Mouse (Mus musculus) colon, adult 2 months (tissue): ENCODE results near the gene Hspa5. TPM values are rescaled to one million over a fixed set of nuclear protein-coding genes. Genes with fewer than 3 reads are reported as not detected.

Experiments
- polyA plus RNA-seq: library from polyadenylated mRNA; depleted of rRNA; stranded (reverse); fragments of >200 nt; gene quantifications from 2 replicates; pipeline ENCODE4 v1.2.3, GENCODE M21; 2012; rRNA removed

Gene Hspa5
- 915 and 955 TPM in 2 replicates for polyA plus RNA-seq

DNA sequence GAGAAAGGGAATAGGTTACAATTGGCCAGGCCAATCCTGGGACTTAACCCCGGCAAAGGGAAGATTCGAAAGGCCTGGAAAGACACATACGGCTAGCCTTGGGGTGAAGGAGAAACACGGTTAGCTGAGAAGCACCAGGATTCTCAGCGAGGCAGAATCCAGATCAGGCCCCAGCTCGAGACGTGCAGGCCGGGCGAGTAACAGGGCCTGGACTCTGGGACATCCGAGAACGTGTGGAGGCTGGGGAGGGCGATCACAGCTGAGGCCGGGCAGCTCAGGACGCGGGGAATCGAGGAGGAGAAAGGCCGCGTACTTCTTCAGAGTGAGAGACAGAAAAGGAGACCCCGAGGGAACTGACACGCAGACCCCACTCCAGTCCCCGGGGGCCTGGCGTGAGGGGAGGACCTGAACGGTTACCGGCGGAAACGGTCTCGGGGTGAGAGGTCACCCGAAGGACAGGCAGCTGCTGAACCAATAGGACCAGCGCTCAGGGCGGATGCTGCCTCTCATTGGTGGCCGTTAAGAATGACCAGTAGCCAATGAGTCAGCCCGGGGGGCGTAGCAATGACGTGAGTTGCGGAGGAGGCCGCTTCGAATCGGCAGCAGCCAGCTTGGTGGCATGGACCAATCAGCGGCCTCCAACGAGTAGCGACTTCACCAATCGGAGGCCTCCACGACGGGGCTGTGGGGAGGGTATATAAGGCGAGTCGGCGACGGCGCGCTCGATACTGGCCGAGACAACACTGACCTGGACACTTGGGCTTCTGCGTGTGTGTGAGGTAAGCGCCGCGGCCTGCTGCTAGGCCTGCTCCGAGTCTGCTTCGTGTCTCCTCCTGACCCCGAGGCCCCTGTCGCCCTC, at the start of gene Hspa5:
Hspa5 (plus strand) TSS at position 603 of the 859 bp plus-strand sequence.

DNA sequence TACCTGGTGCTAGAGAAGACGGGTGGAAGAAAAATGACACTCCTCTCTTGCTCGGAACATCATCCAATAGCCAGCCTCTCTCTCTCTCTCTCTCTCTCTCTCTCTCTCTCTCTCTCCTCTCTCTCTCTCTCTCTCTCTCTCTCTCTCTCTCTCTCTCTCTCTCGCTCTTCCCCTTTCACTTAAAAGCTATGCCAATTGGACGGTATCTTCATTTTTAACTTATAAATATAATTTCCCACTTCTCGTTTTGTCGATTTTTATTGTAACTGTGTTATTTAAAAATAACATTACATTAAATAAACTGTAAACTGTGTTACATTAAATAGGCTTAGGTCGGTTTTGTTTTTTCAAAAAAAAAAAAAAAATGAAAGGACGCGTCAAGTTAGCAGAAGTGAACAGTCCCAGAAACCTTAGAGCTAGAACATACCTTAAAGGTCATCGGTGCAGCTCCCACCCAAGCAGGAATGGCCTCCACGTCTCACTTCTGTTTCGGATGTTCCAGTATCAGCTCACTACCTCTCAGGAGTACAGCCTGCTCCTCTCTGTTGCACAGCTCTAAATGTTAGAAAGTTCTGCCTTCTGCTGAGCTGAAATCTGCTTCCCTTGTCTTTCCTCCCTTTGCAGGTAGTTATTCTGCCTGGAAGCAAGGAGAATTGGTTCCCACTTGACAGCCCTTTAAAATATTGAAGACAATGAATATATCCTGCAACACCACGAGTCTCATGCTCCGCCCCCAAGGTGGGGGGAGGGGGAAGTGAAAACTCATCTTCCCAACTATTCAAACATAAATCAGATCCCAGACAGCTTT, 17.0 kb upstream of the Hspa5 start, which contains the start of gene Gapvd1:
Gapvd1 (minus strand) TSS at position 682 of the 808 bp plus-strand sequence.

DNA sequence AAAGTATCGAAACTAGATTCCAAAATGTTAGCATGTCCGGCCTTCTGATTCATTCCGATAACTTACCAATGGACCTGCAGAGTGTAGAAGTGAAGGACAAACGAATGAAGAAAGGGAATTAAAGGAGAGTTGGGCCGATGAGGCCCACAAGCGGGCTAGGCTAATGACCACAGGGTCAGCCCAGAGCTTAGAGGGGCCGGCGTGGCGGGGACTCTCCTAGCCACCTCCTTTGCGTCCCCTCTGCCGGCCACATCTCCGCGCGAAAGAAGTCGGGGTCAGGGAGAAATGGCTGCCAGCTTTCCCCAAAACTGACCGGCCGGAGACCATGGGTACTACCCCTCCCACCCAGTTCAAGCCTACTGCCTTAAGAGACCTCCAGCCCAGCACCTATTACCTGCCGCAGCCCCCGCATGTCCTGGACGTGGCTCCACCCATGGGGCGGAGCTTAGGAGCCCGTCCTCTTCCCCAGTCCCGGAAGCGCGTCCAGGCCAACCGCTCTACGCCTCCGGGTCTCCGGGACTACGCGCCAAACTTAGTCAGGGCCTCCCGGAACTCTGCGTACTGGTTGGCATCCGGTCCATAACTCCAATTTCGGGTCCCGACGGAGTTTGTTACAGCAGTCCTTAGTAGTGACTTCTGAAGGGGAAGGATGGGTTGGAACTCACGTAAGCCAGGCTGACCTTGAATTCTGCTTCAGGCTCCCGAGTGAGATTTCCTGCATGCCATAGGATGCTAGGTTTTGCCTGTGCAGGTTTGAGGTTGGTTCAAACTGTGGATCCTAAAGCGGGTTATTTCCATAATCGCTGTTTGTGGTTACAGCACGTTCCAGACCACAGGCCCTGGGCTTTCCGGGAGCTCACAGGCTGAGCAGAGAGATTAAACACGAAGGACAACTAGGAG, 27.8 kb downstream of the Hspa5 start, which contains the start of gene Rabepk:
Rabepk (minus strand) TSS at position 556 of the 900 bp plus-strand sequence.

DNA sequence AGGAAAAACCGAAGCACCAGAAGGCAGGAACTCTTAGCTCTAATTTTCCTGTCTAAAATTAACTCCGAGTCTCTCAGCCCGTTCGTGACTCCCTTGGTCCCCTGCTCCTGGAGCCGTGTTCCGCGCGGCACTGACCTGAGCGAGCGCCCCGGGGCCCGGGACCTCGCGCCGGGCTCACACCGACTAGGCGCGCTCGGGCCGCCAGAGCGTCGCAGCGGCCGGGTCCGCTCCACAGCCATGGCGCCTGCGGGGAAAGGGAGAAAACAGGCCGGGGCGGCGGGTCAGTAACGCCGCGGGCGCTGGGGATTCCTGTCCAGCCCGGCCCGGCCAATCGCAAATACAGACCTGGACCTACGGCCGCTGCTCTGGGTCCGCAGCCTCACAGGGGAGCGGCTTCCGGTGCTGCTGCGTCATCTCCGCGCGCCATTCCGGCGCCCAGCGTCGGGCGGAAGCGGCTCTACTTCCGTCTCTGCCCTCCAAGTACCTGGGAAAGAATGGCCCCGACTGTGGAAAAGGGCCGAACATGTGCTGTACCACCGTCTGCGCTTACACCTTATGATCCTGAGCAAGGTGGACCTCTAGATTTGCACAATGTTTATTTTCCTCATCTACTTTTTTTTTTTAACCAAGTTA, 54.2 kb downstream of the Hspa5 start, which contains the start of gene Fbxw2:
Fbxw2 (minus strand) TSS at position 485 of the 633 bp plus-strand sequence.

Other genes with a start within 250 kb of the Hspa5 start
- gene Gapvd1, start 16.7 kb upstream of the Hspa5 start, polyA plus RNA-seq: 11.5 and 13.7 TPM in 2 replicates
- 30.6 and 31.0 TPM in 2 replicates for gene Rabepk, start 27.9 kb downstream of the Hspa5 start, polyA plus RNA-seq
- gene Fbxw2, start 54.3 kb downstream of the Hspa5 start, polyA plus RNA-seq: 27.4 and 29.3 TPM in 2 replicates
- not detected in 2 replicates for gene Gm34653, start 61.0 kb downstream of the Hspa5 start, polyA plus RNA-seq
- gene Cutal, start 102.4 kb downstream of the Hspa5 start, polyA plus RNA-seq: 352 and 512 TPM in 2 replicates
- gene Psmd5, start 103.0 kb downstream of the Hspa5 start, polyA plus RNA-seq: 8.3 and 8.9 TPM in 2 replicates
- gene Phf19, start 142.1 kb downstream of the Hspa5 start, polyA plus RNA-seq: 2.3 and 2.6 TPM in 2 replicates
- gene Traf1, start 189.8 kb downstream of the Hspa5 start, polyA plus RNA-seq: 23.0 and 23.6 TPM in 2 replicates